Mouse (Mus musculus): ENCODE measurements at regions not wholly inside any gene's neighbourhood (a gene's known extent, or its start where the extent isn't known, plus 50 kb on each side); places are given as distances from the start of the nearest gene placed in this dataset.
A peak's percentile ranks its signal among the peaks of the same experiment; 100 is the strongest.

DNA sequence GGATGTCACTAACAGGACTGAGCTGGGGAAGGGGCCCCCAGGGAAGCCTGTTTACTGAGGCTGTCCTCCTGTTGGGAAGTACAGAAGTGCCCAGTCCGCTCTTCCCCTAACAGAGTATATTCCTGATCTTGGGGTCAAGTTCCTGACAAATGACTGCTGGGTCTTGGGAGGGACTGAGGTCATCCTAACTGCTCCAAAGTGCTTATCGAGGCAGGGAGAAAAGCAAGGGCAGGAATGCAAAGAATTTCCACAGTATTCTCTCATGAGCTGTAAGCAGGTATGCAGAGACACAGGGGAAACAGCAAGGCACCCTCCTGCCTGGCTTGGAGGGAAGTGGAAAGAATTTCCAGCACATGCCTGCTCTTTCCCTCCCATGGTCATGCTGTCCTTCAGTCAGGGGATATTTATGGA lies 107.9 kb downstream of the Oma1 start:
- DNase-seq: no peak

GRCm38 (mm10) chr4:103441383-103441782 lies 127.8 kb downstream of the Oma1 start:
- peak; percentile 2 for DNase-seq

- DNase-seq: no peak
These were observed 128.3 kb downstream of the Oma1 start for GRCm38 (mm10) chr4:103441955-103442354.

- no peak for DNase-seq
These were observed 135.7 kb downstream of the Oma1 start for GRCm38 (mm10) chr4:103449276-103449675.

DNA sequence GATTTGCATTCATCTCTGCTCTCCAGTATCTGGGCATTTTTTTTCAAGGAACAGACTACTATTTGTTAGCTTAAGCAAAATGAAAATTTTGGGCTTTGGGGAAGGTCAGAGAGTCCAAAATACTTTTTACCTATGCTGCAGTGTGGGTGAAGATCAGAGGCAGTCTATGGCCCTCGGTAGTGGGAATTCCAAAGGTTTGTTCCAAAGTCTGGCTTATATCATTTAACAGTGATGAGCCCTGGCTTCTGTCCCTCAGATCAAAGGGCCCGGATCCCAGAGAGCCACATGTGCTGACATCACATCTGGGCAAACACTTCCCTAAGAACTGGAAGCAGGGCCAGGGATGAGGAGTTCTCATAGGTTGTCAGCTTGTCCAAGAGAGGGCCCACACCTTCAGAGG lies 136.5 kb downstream of the Oma1 start:
- DNase-seq: no peak

DNA sequence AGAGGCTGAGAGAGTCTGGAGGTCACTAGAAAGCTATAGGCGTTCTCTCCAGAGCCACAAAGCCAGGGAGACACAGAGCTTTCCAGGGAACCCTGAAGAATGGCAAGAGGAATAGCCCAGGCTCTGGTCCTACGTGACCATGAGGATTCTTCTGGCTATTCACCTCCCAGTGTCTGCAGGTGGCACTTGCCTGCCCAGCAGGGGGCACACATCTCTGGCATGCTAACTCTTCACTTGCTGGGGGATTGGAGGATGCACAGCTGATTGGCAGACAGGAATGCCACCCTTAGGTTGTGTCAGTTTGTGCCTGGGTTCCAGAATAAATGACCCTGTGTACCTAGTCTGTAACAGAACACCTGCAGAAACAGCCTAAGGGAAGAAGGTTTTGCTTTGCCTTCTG lies 141.8 kb downstream of the Oma1 start:
- DNase-seq: no peak

DNA sequence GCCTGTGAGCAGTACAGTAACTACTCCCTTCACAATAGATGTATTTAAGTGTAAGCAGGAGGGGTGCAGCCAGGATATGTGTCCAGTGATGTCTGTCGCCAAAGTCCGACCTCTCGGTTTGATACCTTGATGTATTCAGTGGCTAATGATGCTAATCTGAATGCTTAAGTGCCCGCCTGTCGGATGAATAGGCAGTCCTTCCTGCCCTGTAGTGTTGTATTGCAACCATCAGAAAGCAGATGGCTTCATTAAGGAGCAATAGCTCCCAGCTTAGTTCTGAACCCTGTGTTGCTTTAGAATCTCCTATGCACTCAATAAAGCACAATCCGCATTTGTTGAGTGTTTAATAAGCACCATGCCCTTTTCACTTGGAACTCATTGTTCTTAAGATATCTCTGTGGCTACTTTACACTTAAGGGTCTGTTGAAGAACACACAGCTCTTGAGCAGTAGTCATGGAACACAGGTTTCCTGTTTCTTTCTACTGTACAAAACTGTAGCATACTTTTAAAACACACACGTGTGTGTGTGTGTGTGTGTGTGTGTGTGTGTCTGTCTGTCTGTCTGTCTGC lies 152.5 kb downstream of the Oma1 start:
- no peak for DNase-seq

GRCm38 (mm10) chr4:103475596-103475995 lies 143.6 kb upstream of the Dab1 start:
- no peak for DNase-seq

DNA sequence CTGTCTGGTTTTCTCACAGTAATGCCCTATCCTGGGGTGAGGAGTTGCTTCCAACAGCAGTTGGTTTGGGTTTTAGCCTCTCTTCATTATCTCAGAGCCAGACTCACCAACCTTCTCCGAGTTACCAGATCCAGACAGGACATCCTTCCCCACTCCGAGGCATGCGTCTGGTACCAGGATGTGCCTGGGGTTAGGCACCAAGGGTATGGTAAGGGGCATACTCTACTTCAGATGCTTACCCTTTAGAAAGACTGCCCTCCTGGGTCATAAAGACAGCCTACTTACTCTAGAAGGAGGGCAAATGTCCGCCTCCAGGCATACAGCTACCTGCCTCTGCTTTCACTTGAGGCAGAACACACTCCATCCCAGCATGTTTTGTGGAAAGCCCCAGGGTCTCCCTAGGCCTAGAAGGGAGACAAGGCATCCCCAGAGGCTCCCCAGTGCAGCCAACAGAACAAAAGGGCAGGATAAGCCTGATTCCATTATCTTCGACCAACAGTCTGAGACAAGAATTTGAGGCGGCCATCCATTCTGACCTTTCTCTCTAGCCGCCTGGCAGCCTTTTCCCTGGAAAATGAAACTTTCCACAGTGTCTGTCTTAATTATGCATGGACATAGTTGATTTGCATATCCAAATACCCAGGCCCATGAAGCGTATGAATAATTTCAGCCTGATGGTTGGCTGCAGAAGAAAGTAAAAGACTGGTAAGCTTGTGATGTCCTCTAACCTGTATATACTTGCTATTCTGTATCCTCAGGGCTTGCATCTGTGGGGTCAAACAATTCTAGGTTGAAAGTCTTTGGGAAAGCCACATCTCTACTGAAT lies 132.8 kb upstream of the Dab1 start:
- no peak for DNase-seq

DNA sequence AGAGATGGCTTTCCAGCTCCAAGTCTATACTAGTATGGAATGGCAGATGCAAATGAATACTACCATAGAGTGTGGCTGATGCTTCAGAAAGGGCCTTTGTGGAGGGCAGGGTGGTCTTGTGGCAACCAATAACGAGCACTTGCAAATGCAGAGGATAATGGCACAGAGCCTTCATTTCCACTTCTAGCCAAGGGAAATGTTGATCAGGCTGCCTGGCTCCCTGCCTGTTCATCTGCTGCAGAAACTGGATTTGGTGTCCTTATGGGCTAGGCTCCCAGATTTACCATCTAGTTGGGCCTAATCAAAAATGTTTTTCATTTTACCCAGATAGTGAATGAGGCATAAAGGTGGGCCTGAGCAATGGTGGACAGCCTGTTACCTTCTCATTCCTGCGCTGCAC lies 110.7 kb upstream of the Dab1 start:
- no peak for DNase-seq

DNA sequence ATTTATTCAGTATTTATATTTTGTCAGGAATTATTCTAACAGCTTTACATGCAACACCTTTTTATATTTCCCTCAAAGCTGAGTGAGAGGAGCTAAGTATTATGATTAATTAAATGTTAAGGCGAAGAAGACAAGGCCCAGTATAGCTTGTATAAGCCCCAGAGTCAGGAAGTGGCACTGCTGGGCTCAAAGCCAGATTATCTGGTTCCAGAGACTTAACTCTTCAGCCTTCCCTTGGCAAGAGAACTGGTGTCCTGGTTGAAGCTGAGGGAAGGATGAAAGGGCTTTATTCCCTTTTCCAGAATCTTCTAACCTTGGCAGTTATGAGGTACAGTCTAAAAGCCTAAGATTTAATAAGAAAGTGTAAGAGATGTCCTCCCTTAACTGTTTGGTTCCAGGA lies 106.3 kb upstream of the Dab1 start:
- no peak for DNase-seq

DNA sequence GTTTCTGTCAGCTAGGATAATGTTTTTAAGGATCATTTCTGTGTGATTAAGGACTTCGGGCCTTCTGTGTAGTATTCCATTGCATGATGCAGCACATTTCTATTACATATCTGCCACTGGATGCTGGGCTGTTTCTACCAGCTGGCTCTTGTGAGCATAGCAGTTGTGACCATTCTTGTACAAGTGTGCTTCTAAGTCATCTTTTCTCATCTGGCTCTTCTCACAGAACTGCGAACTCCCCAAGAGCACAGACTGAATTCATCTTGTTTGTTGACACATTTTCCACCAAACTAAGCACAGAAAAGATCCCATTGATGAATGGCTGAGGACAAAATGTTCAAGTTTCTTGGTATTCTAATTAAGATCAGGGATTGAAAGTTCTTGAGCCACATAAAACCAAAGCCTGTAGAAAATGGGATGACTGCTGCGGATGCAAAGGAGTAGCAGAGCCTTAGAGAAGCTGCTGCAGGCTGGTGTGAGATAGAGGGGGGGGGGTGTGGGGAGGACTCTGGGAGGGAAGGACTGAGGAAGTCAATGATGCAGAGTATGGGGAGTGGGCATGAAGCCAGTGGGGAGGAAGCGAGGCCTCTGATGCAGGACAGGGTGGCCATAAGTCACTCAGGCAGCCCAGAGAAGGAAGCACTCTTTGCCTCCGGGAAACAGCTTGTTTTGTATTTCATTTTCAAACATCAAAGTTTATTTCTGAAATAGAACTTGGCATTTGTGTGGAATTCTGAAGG lies 97.1 kb upstream of the Dab1 start:
- DNase-seq: no peak

- DNase-seq: no peak
These were observed 82.5 kb upstream of the Dab1 start for GRCm38 (mm10) chr4:103536534-103537265.

- DNase-seq: no peak
These were observed 78.2 kb upstream of the Dab1 start for GRCm38 (mm10) chr4:103540960-103541359.

GRCm38 (mm10) chr4:103547297-103547696 lies 71.9 kb upstream of the Dab1 start:
- peak; percentile 33 for DNase-seq

DNA sequence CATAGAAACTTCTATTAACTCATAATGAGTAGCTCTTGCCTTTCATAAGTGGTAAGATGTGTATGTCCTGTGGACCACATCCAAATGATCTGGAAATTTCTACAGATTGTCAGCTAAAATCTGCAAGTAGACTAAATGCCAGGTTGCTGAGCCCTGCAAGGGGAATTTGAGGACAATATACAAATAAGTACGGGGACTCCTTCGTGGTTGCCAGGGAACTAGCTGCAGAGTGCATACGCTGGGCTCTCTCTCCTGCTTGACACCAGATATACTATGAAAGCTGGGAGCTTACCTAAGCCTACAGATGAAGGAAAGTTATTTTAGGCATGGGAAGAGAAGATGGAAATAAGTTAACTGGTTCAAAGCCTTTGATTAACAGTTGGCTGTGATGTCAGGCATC lies 66.7 kb upstream of the Dab1 start:
- no peak for DNase-seq

- no peak for DNase-seq
These were observed 66.0 kb upstream of the Dab1 start for GRCm38 (mm10) chr4:103553188-103553587.

DNA sequence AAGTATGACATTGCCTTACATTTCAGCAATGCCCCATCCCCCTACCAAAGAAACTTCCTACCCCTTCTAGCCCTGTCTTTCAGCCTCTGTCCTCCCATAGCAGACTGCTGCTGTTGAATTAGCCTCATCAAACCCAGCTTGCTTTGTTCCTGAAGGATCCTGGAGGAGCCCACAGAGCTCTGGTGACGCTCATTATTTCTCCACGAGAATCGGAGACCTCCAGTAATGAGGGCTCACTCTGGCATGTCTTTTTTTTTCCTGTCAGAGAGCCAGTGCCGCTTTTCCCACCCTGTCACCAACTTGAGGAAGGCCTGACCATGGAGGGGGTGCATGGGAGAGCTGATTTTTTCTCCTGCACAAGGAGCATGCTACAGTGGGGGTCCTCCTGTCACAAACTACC lies 64.6 kb upstream of the Dab1 start:
- no peak for DNase-seq

Measured in cerebellum, adult 9-10 months (tissue).